Mouse (Mus musculus) urinary bladder, postnatal 4 days (tissue): ENCODE measurements around the gene Gm10719.
"Not testable (repeated sequence)": the region's sequence is repeated elsewhere in the genome, so short reads cannot be mapped to it uniquely, and the experiment has no call there.

Experiments used
- DNase-seq, 2 experiments: peaks; one replicate each; pipeline ENCODE4 v3.0.0; 2021 to 2022; ENCODE audit warnings: low spot score in 2 of 2

Gene Gm10719

DNA sequence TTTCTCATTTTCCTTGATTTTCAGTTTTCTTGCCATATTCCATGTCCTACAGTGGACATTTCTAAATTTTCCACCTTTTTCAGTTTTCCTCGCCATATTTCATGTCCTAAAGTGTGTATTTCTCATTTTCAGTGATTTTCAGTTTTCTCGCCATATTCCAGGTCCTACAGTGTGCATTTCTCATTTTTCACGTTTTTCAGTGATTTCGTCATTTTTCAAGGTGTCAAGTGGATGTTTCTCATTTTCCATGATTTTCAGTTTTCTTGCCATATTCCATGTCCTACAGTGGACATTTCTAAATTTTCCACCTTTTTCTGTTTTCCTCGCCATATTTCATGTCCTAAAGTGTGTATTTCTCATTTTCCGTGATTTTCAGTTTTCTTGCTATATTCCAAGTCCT is 8.4 kb downstream of the Gm10719 start:
- peak; percentile 91 to 95 for DNase-seq

DNA sequence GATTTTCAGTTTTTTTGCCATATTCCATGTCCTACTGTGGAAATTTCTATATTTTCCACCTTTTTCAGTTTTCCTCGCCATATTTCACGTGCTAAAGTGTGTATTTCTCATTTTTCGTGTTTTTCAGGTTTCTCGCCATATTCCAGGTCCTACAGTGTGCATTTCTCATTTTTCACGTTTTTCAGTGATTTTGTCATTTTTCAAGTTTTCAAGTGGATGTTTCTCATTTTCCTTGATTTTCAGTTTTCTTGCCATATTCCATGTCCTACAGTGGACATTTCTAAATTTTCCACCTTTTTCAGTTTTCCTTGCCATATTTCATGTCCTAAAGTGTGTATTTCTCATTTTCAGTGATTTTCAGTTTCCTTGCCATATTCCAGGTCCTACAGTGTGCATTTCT is 8.9 kb downstream of the Gm10719 start:
- DNase-seq = not testable (repeated sequence)

DNA sequence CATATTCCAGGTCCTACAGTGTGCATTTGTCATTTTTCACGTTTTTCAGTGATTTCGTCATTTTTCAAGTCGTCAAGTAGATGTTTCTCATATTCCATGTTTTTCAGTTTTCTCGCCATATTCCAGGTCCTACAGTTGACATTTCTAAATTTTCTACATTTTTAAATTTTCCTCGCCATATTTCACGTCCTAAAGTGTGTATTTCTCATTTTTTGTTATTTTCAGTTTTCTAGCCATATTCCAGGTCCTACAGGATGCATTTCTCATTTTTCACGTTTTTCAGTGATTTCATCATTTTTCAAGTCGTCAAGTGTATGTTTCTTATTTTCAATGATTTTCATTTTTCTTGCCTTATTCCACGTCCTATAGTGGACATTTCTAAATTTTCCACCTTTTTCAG is 9.5 kb downstream of the Gm10719 start:
- DNase-seq = not testable (repeated sequence)

DNA sequence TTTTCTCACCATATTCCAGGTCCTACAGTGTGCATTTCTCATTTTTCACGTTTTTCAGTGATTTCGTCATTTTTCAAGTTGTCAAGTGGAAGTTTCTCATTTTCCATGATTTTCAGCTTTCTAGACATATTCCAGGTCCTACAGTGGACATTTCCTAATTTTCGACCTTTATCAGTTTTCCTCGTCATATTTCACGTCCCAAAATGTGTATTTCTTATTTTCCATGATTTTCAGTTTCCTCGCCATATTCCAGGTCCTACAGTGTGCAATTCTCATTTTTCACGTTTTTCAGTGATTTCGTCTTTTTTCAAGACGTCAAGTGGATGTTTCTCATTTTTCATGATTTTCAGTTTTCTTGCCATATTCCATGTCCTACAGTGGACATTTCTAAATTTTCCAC is 10.0 kb downstream of the Gm10719 start:
- DNase-seq = not testable (repeated sequence)

DNA sequence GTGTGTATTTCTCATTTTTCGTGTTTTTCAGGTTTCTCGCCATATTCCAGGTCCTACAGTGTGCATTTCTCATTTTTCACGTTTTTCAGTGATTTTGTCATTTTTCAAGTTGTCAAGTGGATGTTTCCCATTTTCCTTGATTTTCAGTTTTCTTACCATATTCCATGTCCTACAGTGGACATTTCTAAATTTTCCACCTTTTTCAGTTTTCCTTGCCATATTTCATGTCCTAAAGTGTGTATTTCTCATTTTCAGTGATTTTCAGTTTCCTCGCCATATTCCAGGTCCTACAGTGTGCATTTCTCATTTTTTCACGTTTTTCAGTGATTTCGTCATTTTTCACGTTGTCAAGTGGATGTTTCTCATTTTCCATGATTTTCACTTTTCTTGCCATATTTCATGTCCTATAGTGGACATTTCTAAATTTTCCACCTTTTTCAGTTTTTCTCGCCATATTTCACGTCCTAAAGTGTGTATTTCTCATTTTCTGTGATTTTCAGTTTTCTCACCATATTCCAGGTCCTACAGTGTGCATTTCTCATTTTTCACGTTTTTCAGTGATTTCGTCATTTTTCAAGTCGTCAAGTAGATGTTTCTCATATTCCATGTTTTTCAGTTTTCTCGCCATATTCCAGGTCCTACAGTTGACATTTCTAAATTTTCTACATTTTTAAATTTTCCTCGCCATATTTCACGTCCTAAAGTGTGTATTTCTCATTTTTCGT is 12.2 kb downstream of the Gm10719 start:
- DNase-seq = peak; percentile 67 to 74

DNA sequence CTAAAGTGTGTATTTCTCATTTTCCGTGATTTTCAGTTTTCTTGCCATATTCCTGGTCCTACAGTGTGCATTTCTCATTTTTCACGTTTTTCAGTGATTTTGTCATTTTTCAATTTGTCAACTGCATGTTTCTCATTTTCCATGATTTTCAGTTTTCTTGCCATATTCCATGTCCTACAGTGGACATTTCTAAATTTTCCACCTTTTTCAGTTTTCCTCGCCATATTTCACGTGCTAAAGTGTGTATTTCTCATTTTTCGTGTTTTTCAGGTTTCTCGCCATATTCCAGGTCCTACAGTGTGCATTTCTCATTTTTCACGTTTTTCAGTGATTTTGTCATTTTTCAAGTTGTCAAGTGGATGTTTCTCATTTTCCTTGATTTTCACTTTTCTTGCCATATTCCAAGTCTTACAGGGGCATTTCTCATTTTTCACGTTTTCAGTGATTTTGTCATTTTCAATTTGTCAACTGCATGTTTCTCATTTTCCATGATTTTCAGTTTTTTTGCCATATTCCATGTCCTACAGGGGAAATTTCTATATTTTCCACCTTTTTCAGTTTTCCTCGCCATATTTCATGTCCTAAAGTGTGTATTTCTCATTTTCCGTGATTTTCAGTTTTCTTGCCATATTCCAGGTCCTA is 13.6 kb downstream of the Gm10719 start:
- DNase-seq = not testable (repeated sequence)

DNA sequence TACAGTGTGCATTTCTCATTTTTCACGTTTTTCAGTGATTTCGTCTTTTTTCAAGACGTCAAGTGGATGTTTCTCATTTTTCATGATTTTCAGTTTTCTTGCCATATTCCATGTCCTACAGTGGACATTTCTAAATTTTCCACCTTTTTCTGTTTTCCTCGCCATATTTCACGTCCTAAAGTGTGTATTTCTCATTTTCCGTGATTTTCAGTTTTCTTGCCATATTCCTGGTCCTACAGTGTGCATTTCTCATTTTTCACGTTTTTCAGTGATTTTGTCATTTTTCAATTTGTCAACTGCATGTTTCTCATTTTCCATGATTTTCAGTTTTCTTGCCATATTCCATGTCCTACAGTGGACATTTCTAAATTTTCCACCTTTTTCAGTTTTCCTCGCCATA is 17.1 kb downstream of the Gm10719 start, which contains the start of gene Gm17535:
TSS of gene Gm17535 (plus strand) at position 301 of the 400 bp plus-strand sequence.
- not testable (repeated sequence) for DNase-seq

DNA sequence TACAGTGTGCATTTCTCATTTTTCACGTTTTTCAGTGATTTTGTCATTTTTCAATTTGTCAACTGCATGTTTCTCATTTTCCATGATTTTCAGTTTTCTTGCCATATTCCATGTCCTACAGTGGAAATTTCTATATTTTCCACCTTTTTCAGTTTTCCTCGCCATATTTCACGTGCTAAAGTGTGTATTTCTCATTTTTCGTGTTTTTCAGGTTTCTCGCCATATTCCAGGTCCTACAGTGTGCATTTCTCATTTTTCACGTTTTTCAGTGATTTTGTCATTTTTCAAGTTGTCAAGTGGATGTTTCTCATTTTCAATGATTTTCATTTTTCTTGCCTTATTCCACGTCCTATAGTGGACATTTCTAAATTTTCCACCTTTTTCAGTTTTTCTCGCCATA is 19.4 kb downstream of the Gm10719 start, which contains the start of gene Gm10715:
TSS of gene Gm10715 (plus strand) at position 301 of the 400 bp plus-strand sequence.
- DNase-seq = not testable (repeated sequence)

DNA sequence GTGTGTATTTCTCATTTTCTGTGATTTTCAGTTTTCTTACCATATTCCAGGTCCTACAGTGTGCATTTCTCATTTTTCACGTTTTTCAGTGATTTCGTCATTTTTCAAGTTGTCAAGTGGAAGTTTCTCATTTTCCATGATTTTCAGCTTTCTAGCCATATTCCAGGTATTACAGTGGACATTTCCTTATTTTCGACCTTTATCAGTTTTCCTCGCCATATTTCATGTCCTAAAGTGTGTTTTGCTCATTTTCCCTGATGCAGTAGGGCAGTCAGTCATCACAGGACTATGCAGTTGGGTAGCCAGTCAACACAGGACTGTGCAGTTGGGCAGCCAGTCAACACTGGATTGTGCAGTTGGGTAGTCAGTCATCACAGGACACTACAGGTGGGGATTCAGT is 21.0 kb downstream of the Gm10719 start:
- not testable (repeated sequence) for DNase-seq
